Mouse (Mus musculus) cerebellum, adult 2 months (tissue): ENCODE measurements around the gene Ift140. TPM values are rescaled to one million over a fixed set of nuclear protein-coding genes. Genes with fewer than 3 reads are reported as not detected.

Source experiments
- DNase-seq, 2 experiments: peaks; one replicate each; pipeline ENCODE4 v3.0.0; 2021
- H3K27ac ChIP-seq: fragments of 200-500 bp; 2 replicates; pipeline ENCODE4 v1.5.1; 2012; ENCODE audit warnings: low read length, control low read depth, inconsistent platforms; ENCODE audit not compliant: insufficient read depth
- H3K27me3 ChIP-seq: fragments of 200-500 bp; 2 replicates; pipeline ENCODE4 v1.6.1; 2012; ENCODE audit warnings: inconsistent platforms, mild to moderate bottlenecking, low read length, moderate library complexity; ENCODE audit not compliant: control insufficient read depth, insufficient read depth
- H3K4me1 ChIP-seq: fragments of 200-500 bp; 2 replicates; pipeline ENCODE4 v1.6.1; 2011; ENCODE audit warnings: low read length; ENCODE audit not compliant: control insufficient read depth, insufficient read depth
- H3K4me3 ChIP-seq: fragments of 200-500 bp; replicated peaks from 2 replicates; pipeline ENCODE3; 2011; ENCODE audit warnings: mild to moderate bottlenecking, low read depth, low read length, control low read depth; ENCODE audit not compliant: insufficient read depth
- CTCF ChIP-seq: fragments of 200-500 bp; IDR thresholded peaks from 2 replicates; pipeline ENCODE4 v1.5.1; 2011; ENCODE audit warnings: low read depth, mild to moderate bottlenecking, control low read depth, low read length, moderate library complexity, borderline replicate concordance; ENCODE audit not compliant: insufficient read depth
- POLR2A ChIP-seq: fragments of 200-500 bp; IDR thresholded peaks from 2 replicates; pipeline ENCODE4 v1.6.1; 2011; ENCODE audit warnings: low read length, control low read depth, borderline replicate concordance; ENCODE audit not compliant: insufficient read depth
- WGBS: fragments of 180-500 bp; shearing (Covaris S2); methylation state at CpG from one replicate; pipeline ENCODE4 v1.1.7; 2018; 5-methylcytosine and 5-hydroxymethylcytosine counted together
- polyA plus RNA-seq: library from polyadenylated mRNA; depleted of rRNA; stranded (reverse); fragments of >200 nt; gene quantifications from 2 replicates; pipeline ENCODE4 v1.2.3, GENCODE M21; 2012; rRNA removed

Gene Ift140
- polyA plus RNA-seq: 18.0 and 19.2 TPM in 2 replicates

DNA sequence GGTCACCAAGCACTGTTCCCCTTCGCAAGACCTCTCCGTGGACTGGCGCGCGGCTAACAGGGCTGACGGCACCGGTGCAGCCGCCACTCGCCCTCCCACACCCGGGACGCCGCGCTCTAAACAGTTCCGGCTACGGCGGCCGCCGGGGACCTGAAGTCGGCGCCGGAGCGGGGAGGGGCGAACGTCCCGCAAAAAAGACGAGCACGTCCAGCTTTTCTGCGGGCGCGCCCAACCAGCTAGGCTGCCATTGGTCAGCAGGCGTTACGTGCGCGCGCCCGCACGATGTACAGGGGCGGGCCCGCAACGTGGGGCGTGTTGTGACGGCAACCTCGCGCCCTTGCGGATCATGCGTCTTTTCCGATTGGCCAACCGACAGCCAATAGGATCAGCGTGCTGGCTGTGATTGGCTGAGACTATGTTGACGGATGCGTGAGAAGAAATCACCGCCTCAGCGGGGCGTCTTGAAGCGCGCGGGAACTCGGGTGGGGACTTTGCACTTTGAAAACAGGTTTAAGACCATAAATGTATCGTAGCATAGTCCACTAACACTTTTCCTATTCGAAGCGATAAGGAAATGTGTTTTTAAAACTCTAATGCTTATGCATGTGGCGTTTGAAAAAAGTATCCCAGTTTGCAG lies at the start of gene Ift140, which contains the start of gene Cramp1l:
TSS of gene Ift140 (plus strand) at position 431 of the 637 bp plus-strand sequence.
TSS of gene Cramp1l (minus strand) at position 134 of the 637 bp plus-strand sequence.
- peak within 1 kb of the TSS; percentile 72 for H3K4me3 ChIP-seq
- no peaks in the 10 kb centered on the region for H3K4me1 ChIP-seq
- TF ChIP-seq CTCF: no peak
- peak; percentile 56; the same call in 1 of the 2 replicates for TF ChIP-seq POLR2A
- peak; percentile 98 to 100 for DNase-seq
- WGBS: under 1% methylated on average over 62 of the region's 62 CpGs
- peak within 1 kb of the TSS; percentile 13 for H3K27ac ChIP-seq
- no peaks in the 10 kb centered on the region for H3K27me3 ChIP-seq

DNA sequence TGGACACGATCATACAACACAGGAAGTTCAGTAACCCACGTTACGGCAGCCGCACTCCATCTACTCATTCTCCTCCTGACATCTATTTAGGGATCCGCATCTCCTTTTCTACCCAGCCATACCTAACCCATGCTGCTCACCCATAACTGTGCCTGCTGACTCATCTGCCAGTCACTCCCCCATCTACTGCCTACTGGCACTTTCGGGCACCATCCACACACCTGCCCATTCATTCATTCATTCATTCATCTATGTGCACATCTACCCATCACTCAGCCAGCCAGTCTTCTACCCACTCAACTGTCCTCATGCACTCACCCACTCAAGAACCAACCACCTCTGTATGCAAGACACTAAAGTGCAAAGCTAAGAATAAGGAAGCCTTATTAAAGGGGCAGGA lies 28.7 kb upstream of the Ift140 start:
- TF ChIP-seq CTCF (no peak), POLR2A (no peak)
- Histone ChIP-seq H3K4me3 (no peak overlapping the region), H3K4me1 (no peaks in the 10 kb centered on the region), H3K27me3 (no peaks in the 10 kb centered on the region), H3K27ac (no peak overlapping the region)
- WGBS: 94% methylated on average over 6 of the region's 6 CpGs
- DNase-seq: no peak

DNA sequence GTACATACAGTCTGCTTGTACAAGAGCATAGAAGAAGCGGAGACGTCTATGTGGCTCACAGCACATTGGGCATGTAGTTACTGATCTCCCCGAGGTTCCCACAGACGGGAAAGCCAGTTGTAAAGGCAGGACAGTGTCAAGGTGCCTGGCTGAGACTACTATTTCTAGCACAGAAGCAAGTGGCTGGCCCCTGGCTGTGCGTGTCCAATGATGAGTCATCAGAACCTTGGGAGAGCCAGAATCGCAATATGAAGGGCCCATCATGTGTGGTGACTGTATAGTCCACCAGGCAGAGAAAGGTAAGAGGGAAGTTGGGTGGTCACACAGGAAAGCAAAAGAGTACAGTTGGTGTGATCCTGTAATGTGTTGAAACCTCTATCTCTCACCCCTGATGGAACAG lies 21.2 kb upstream of the Ift140 start:
- DNase-seq: peak; percentile 21 to 50
- Histone ChIP-seq H3K27ac (no peak overlapping the region), H3K4me1 (peaks cover 4% of the 10 kb centered on the region; the same call in 1 of the 2 replicates), H3K4me3 (no peak overlapping the region), H3K27me3 (no peaks in the 10 kb centered on the region)
- TF ChIP-seq POLR2A (no peak), CTCF (no peak)
- WGBS: 48% methylated on average over 6 of the region's 6 CpGs

DNA sequence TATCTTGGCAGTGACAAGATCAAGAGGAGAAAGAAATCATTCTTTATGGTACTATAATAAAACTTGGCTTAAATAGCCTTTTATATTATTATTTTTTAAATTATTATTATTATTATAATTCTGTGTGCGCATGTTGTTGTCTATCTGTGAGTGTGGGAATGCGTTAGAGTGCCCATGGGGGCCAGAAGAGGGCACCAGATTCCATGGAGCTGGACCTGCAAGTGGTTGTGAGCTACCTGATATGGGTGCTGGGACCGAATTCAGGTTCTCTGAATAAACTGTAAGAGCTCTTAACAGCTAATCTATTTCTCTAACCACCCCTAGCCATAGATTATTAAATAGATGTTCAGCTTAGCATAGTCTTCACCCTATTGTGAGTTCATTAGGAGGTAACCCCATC lies 10.8 kb upstream of the Ift140 start:
- WGBS: 96% methylated on average over 3 of the region's 3 CpGs
- no peak overlapping the region for H3K27ac ChIP-seq
- no peak for DNase-seq
- TF ChIP-seq POLR2A (no peak), CTCF (no peak)
- H3K4me3 ChIP-seq: no peak overlapping the region
- H3K4me1 ChIP-seq: no peaks in the 10 kb centered on the region
- H3K27me3 ChIP-seq: no peaks in the 10 kb centered on the region

DNA sequence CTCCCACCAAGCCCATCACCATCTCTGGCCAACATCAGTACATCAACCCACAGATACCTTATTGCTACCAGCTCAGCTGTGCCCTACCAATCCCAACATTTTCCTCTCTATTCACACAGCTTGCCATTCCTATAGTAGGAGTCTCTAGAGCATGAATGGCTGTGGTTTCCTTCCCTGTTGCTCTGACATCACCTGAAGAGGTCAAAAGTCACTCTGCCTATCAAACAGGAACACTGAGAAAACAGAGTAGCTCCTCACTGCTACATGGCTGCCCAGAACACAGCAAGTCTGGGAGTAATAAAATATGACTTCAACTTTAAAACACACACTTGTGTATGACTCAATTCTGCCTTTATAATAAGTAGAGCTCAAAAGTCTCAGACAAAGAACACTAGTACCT lies 8.4 kb upstream of the Ift140 start:
- Histone ChIP-seq H3K4me3 (no peak overlapping the region), H3K27me3 (no peaks in the 10 kb centered on the region), H3K4me1 (no peaks in the 10 kb centered on the region), H3K27ac (no peak overlapping the region)
- no peak for TF ChIP-seq CTCF
- no peak for TF ChIP-seq POLR2A
- no peak for DNase-seq

DNA sequence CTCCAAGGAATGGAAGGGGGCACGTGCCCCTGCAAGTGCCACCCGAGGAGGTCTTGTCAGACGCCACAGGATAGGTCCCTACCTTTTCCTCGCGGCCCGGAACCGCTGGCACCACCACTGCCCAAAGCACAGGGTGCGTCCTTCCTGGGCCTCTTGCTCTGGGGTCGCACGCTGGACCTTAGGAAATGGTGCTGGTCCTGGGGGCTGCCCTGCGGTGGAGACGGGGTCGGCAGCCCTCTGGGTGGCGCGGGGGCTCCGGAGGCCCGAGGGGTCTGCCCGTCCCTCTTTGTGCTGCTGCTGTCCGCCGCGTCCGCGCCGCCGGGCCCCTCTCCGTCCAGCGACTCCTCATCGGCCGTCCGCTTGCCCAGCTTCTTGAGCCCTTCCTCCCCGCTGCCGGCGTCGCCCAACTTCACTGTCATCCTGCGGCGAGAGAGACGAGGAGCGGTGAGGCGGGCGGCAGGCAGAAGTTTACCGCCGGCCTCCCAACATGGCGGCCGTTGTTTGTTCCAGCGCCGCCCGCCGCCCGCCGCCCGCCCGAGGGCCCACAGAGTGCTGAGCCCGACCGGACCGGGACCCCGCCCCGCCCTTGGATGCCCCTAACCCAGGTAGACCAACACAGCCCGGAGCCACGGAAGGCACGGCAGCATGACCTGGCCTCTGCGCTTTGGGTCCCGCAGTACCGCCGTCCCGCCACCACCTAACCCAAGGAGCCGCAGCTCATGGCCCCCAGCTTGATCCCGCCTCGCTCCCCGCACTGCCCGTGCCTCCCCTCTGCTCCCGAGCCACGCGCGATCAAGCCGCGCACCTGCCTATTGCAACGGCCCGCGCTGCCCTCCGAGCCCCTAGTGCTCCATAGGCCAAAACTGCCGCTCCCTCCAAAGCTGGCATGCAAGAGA lies 2.0 kb upstream of the Ift140 start:
- whole genome bisulfite sequencing: under 1% methylated on average over 81 of the region's 81 CpGs
- Histone ChIP-seq H3K4me1 (no peaks in the 10 kb centered on the region), H3K4me3 (peak overlapping the region; percentile 63), H3K27ac (no peak overlapping the region), H3K27me3 (no peaks in the 10 kb centered on the region)
- DNase-seq: peak; percentile 6 to 18
- TF ChIP-seq POLR2A (no peak), CTCF (no peak)

DNA sequence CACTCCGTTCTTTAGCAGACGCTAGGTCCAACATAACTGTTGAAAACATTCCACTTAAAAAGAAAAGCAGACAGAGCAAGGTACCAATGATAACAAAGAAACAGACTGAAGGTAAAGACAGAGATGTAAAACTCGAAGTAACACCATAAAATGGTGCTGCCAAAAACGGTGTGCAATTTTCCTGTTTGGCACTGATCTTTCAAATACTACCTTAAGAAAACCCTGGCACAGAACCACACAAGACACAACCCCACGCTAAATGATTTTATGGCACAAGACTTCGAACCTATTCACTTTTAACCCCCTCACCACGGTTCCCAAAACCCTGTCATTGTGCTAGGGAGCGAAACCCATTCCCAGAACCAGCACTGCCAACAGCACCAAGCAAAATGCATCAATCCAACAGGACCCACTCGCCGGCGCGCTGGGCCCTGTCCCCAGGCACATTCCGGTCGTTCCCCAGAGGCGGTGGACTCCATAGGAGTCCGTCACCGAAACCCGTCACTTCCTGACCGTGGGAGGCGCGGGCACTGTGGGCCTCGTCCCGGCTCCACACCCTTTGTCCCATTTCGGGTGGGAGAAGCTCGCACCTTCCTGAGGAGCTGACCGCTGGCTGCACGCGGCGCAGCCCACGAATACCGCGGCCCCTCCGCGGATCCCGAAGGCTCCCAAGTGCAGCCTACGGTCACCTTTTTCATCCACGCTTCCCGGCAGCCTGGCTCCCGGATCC lies 879 bp upstream of the Ift140 start:
- peak overlapping the region; percentile 67 for H3K4me3 ChIP-seq
- no peak for TF ChIP-seq CTCF
- no peak for TF ChIP-seq POLR2A
- under 1% methylated on average over 39 of the region's 39 CpGs for WGBS

More for the DNA sequence above, 879 bp upstream of the Ift140 start:
- DNase-seq: no peak
- no peak overlapping the region for H3K27ac ChIP-seq
- H3K4me1 ChIP-seq: no peaks in the 10 kb centered on the region
- H3K27me3 ChIP-seq: no peaks in the 10 kb centered on the region
